In the genomic region with DNA sequence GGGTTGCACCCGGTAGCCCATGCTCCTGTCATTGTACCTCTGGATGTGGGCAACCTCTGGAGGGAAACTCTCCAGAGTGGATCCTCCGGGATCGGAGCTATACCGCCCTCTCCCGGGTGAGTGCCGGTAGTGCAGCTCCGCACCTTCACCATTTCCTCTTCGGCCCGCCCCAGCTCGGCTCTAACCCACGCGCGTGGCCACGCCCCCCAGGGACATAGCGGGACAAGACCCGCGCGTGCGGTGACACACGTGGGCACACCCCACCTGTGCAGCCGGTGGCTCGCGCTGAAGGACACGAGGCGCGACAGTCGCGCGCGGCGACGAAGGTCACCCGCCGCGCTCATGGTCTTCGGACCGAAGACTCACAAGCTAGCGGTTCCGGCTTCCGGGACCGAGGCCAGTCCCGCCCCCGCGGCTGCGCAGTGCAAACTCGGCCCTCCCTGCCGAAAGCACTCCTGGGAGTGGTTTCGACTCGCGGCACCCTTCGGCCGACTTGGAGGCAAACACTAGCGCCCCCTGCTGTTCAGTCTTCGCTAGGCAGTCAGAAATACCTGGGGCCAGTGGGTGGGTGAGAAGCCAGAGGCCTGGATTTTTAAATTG, we compare ENCODE assay signal across 8 mouse cellular contexts. TPM values are rescaled to one million over a fixed set of nuclear protein-coding genes. Genes with fewer than 3 reads are reported as not detected.
DNase-seq lines count a peak whose midpoint lies in the region; ATAC-seq and TF ChIP-seq lines count a peak whose summit lies in the region.

A gene (minus strand): TSS at position 432 of the 600 bp plus-strand sequence.

- no peak within 1 kb of the TSS; the same call in 1 of the 2 replicates for H3K27ac ChIP-seq in ES-E14 (ENCODE audit: insufficient read depth, low read depth, low read length, poor library complexity, severe bottlenecking)
- H3K27ac ChIP-seq in forebrain, embryonic 16.5 days (ENCODE audit: low read length) = peak within 1 kb of the TSS; percentile 69
- peak within 1 kb of the TSS; percentile 94 for H3K27ac ChIP-seq in layer of hippocampus, adult 2 months
- H3K27ac ChIP-seq in lung, embryonic 14.5 days (ENCODE audit: low read depth) = no peak within 1 kb of the TSS; the same call in 1 of the 2 replicates
- H3K27ac ChIP-seq in olfactory bulb, adult 2 months (ENCODE audit: insufficient read depth, low read depth, low read length) = peak within 1 kb of the TSS; percentile 61
- H3K27ac ChIP-seq in thymus, adult 2 months (ENCODE audit: control insufficient read depth, insufficient read depth, low read length) = no peak within 1 kb of the TSS

- H3K9ac ChIP-seq in ES-E14 (ENCODE audit: insufficient read depth, low read depth, low read length, poor library complexity, severe bottlenecking) = peak within 1 kb of the TSS; percentile 90
- peak within 1 kb of the TSS; percentile 74 for H3K9ac ChIP-seq in forebrain, embryonic 16.5 days (replicated peaks; ENCODE audit: low read depth, low read length)
- H3K9ac ChIP-seq in lung, embryonic 14.5 days = peak within 1 kb of the TSS; percentile 68

- TF ChIP-seq CTCF in layer of hippocampus, adult 2 months (conservative IDR thresholded peaks at IDR 0.05) = peak; percentile 75
- TF ChIP-seq CTCF in lung, embryonic 14.5 days (IDR thresholded peaks at IDR 0.05; ENCODE audit: low read depth) = peak; percentile 95
- peak; percentile 79 for TF ChIP-seq CTCF in olfactory bulb, adult 2 months (IDR thresholded peaks at IDR 0.05; ENCODE audit: insufficient read depth, low read depth, low read length)
- TF ChIP-seq CTCF in thymus, adult 2 months (IDR thresholded peaks at IDR 0.05; ENCODE audit: borderline replicate concordance, control insufficient read depth, extremely low read depth, insufficient read depth, low read length, poor library complexity) = peak; percentile 92; the same call in 1 of the 2 replicates

- WGBS in forebrain, embryonic 16.5 days = under 1% methylated on average over 50 of the region's 54 CpGs
- WGBS in lung, embryonic 14.5 days = under 1% methylated on average over 54 of the region's 54 CpGs
- under 1% methylated on average over 54 of the region's 54 CpGs for WGBS in olfactory bulb, adult 2 months
- WGBS in thymus, adult 2 months = under 1% methylated on average over 54 of the region's 54 CpGs

- no peaks in the 10 kb centered on the region for H3K27me3 ChIP-seq in forebrain, embryonic 16.5 days (replicated peaks; ENCODE audit: control insufficient read depth, insufficient read depth, low read length)
- no peaks in the 10 kb centered on the region for H3K27me3 ChIP-seq in lung, embryonic 14.5 days (ENCODE audit: insufficient read depth, low read length)
- H3K27me3 ChIP-seq in thymus, adult 2 months (ENCODE audit: control insufficient read depth, insufficient read depth, low read length) = no peaks in the 10 kb centered on the region

- ATAC-seq in forebrain, embryonic 16.5 days = peak; percentile 99
- ATAC-seq in lung, embryonic 14.5 days (ENCODE audit: insufficient read depth) = peak; percentile 98

- in situ Hi-C loops in ES-E14 (cut with MboI; ENCODE audit: low sequenced_read_pairs in 2 of 2, unreplicated experiment in 2 of 2) = loop anchor here in 1 of 2 experiments (5.0 to 10.0 kb wide), 2 partner anchors 71 to 1034 kb away; no protein-coding TSS in a partner anchor

- H3K4me1 ChIP-seq in ES-E14 (ENCODE audit: control insufficient read depth in 2 of 2, insufficient read depth in 2 of 2, low read length in 2 of 2, poor library complexity in 1 of 2) = no peaks in the 10 kb centered on the region
- peaks cover 6% of the 10 kb centered on the region for H3K4me1 ChIP-seq in forebrain, embryonic 16.5 days (replicated peaks; ENCODE audit: control insufficient read depth, insufficient read depth, low read length)
- H3K4me1 ChIP-seq in lung, embryonic 14.5 days (ENCODE audit: insufficient read depth) = no peaks in the 10 kb centered on the region
- peaks cover 3% of the 10 kb centered on the region; the same call in 1 of the 2 replicates for H3K4me1 ChIP-seq in olfactory bulb, adult 2 months (ENCODE audit: control insufficient read depth, insufficient read depth, low read length)
- peaks cover 14% of the 10 kb centered on the region for H3K4me1 ChIP-seq in thymus, adult 2 months (replicated peaks; ENCODE audit: control insufficient read depth, insufficient read depth, low read length)

- intact Hi-C loops in heart, postnatal 36 days (cut with DNase I) = loop anchor here (1.0 to 5.0 kb wide), 3 partner anchors 65 to 1036 kb away; no protein-coding TSS in a partner anchor

- H3K36me3 ChIP-seq in ES-E14 (ENCODE audit: control insufficient read depth, insufficient read depth, low read length, poor library complexity, severe bottlenecking) = no peaks in the 10 kb centered on the region
- H3K36me3 ChIP-seq in forebrain, embryonic 16.5 days (ENCODE audit: control insufficient read depth, insufficient read depth) = no peaks in the 10 kb centered on the region
- H3K36me3 ChIP-seq in lung, embryonic 14.5 days (ENCODE audit: insufficient read depth) = no peaks in the 10 kb centered on the region
- H3K36me3 ChIP-seq in thymus, adult 2 months (ENCODE audit: control insufficient read depth, insufficient read depth, low read length) = 0 out of 2 replicates have a peak, but pooled peaks cover 6% of the 10 kb centered on the region

- H3K9me3 ChIP-seq in ES-E14 (ENCODE audit: control insufficient read depth, insufficient read depth, low read depth, low read length) = no peaks in the 10 kb centered on the region
- no peaks in the 10 kb centered on the region for H3K9me3 ChIP-seq in forebrain, embryonic 16.5 days (ENCODE audit: control insufficient read depth, low read length)
- H3K9me3 ChIP-seq in lung, embryonic 14.5 days (ENCODE audit: low read depth, low read length) = no peaks in the 10 kb centered on the region

- TF ChIP-seq POLR2A in olfactory bulb, adult 2 months (IDR thresholded peaks at IDR 0.05; ENCODE audit: insufficient read depth, low read depth, low read length) = peak; percentile 97
- TF ChIP-seq POLR2A in thymus, adult 2 months (IDR thresholded peaks at IDR 0.05; ENCODE audit: control insufficient read depth, extremely low read depth, insufficient read depth, low read length, poor library complexity) = peak; percentile 96

- H3K4me3 ChIP-seq in ES-E14 (ENCODE audit: insufficient read depth in 1 of 2, low read depth in 1 of 2, low read length in 2 of 2, poor library complexity in 1 of 2, severe bottlenecking in 1 of 2) = peak within 1 kb of the TSS; percentile 76 to 91
- peak within 1 kb of the TSS; percentile 75 for H3K4me3 ChIP-seq in forebrain, embryonic 16.5 days (replicated peaks; ENCODE audit: low read length)
- peak within 1 kb of the TSS; percentile 69 for H3K4me3 ChIP-seq in layer of hippocampus, adult 2 months
- peak within 1 kb of the TSS; percentile 69 for H3K4me3 ChIP-seq in lung, embryonic 14.5 days (ENCODE audit: low read depth, low read length)
- H3K4me3 ChIP-seq in olfactory bulb, adult 2 months (ENCODE audit: insufficient read depth, low read depth, low read length) = peak within 1 kb of the TSS; percentile 67
- peak within 1 kb of the TSS; percentile 65 for H3K4me3 ChIP-seq in thymus, adult 2 months (ENCODE audit: control insufficient read depth, insufficient read depth, low read length)

- peak; percentile 95 for DNase-seq in ES-E14 (ENCODE audit: low read depth, low spot score)
- DNase-seq in cerebellum, adult 11-12 months = peak; percentile 97
- peak; percentile 97 to 99 for DNase-seq in heart, postnatal 36 days
- peak; percentile 96 to 97 for DNase-seq in layer of hippocampus, adult 2 months (ENCODE audit: low spot score in 2 of 2)
- DNase-seq in lung, embryonic 14.5 days = peak; percentile 99
- DNase-seq in thymus, adult 2 months = peak; percentile 97

- H3K4me2 ChIP-seq in forebrain, embryonic 16.5 days (ENCODE audit: low read length) = peak within 1 kb of the TSS; percentile 54
- H3K4me2 ChIP-seq in lung, embryonic 14.5 days = peak within 1 kb of the TSS; percentile 72

TF ChIP-seq in ES-E14, 5 proteins besides CTCF, POLR2A, EP300 and RAD21:
- no peak; the same call in 1 of the 2 replicates for TF ChIP-seq HCFC1 (IDR thresholded peaks at IDR 0.05; ENCODE audit: borderline replicate concordance, insufficient read depth, low read length)
- 0 out of 2 replicates have a peak, but pooled peaks have one; percentile 41 for TF ChIP-seq ZC3H11A (IDR thresholded peaks at IDR 0.05; ENCODE audit: borderline replicate concordance, low read depth, low read length)

RNA-seq across cellular contexts. Expression of the gene that starts here (rescaled TPM):
- 6.8 and 7.6 TPM in 2 replicates for total RNA-seq in ES-E14 (2012; rRNA removed)
- polyA plus RNA-seq in forebrain, embryonic 16.5 days (2015; fragmentation: Nextera tagmentation; extraction: Ambion mirVana) = 86.8 and 94.1 TPM in 2 replicates
- 10 to 100 TPM; 26.0 to 31.2 TPM for total RNA-seq in heart, postnatal 36 days (2021)
- 10 to 100 TPM; 36.5 to 42.5 TPM for total RNA-seq in layer of hippocampus, adult 2 months (2021)
- 61.1 and 61.3 TPM in 2 replicates for polyA plus RNA-seq in lung, embryonic 14.5 days (2014; fragmentation: Nextera tagmentation; extraction: Ambion mirVana)
- polyA plus RNA-seq in olfactory bulb, adult 2 months (2012; ENCODE audit: insufficient read depth, insufficient read length, low replicate concordance, missing spikeins) = not detected in 2 replicates
- polyA plus RNA-seq in thymus, adult 2 months (2012; rRNA removed) = 45.0 and 51.0 TPM in 2 replicates

Comparison
In these comparisons a context has a peak if more than half of its experiments do, and no peak if none do; other contexts are left out.
1. H3K27ac ChIP-seq: peak in forebrain, embryonic 16.5 days (single experiment), layer of hippocampus, adult 2 months (single experiment) and olfactory bulb, adult 2 months (single experiment); none in ES-E14 (single experiment), lung, embryonic 14.5 days (single experiment) and thymus, adult 2 months (single experiment).
2. Peak in every context shown above with its lines, with median percentiles within 50 percentile points of each other: DNase-seq, H3K4me3 ChIP-seq, H3K9ac ChIP-seq and CTCF ChIP-seq.